Mouse (Mus musculus): ENCODE measurements around the gene Gkn1.

Gkn1 gene

GRCm38 (mm10) chr6:87318651-87319050, 32.1 kb downstream of the Gkn1 start:
- DNase-seq, result no peak

DNA sequence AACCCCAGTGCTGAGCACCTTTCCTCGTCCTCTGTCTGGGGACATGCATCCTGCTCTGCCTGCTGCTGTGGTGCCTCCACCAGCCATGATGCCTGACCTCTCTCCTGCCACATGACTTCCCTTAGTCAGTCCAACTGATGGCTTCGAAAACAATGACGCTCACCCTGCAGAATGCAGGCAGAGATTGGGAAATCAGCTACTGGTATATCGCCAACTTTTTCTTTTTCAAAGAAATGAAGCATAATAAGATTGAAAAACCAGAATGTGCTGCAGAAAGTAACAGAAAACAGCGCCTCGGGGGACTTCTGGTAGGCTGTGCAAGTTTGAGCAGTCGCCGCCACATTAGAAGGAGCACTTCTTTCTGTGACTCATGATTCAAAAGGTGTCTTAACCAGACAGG, 33.8 kb downstream of the Gkn1 start:
- DNase-seq, result no peak

GRCm38 (mm10) chr6:87312761-87313160, 38.0 kb downstream of the Gkn1 start:
- no peak for DNase-seq

DNA sequence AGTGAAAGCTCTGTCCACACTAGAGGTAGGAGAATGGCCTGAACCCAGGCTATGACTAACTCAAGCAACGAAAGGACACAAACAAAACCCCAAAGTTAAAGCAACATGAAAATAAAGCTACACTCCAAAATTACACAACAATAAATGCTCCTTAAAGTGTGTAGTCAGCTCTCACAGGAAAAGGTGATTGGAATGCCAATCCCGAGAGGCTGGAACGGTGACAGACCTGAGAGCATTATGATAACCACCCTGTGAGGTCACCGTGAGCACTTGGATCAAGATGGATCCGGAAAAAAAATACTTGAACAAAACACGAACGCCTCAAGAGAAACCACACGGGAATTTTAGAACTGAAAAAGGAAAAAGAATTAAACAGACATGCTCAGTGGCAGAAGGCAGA, 46.3 kb downstream of the Gkn1 start:
- no peak for DNase-seq

- no peak for DNase-seq
Measured at GRCm38 (mm10) chr6:87302746-87303145, 48.0 kb downstream of the Gkn1 start.

DNA sequence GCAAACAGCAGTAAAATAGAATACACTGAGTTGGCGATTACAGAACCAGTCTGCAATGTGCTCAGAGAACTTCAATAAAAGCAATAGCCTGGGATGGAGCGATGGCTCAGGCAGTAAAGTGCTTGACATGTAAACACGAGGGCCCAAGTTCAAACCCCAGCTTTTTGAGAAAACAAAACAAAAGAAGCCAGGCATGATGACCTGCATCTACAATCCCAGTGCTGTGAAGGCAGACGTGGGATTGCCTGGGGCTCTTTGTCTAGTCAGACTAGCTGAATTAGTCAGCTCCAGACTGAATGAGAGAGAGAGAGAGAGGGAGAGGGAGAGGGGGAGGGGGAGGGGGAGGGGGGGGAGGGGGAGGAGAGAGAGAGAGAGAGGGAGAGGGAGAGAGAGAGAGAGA, 48.8 kb downstream of the Gkn1 start:
- DNase-seq, result no peak

Measured in thymus, postnatal 36 days (tissue).